Mouse (Mus musculus): ENCODE data around the gene Ubr3.

- TF ChIP-seq CTCF (IDR thresholded peaks at IDR 0.05; ENCODE audit: low read depth) (no peak), EP300 (IDR thresholded peaks at IDR 0.05; ENCODE audit: low read depth) (no peak)
Measured at GRCm38 (mm10) chr2:69849215-69849614, 47.8 kb upstream of the Ubr3 start.
